Mouse (Mus musculus): ENCODE measurements around the gene Fhit. TPM values are rescaled to one million over a fixed set of nuclear protein-coding genes. Genes with fewer than 3 reads are reported as not detected.

Gene Fhit
- polyA plus RNA-seq, 1 experiment from 2014 or later = 8.0 TPM

DNA sequence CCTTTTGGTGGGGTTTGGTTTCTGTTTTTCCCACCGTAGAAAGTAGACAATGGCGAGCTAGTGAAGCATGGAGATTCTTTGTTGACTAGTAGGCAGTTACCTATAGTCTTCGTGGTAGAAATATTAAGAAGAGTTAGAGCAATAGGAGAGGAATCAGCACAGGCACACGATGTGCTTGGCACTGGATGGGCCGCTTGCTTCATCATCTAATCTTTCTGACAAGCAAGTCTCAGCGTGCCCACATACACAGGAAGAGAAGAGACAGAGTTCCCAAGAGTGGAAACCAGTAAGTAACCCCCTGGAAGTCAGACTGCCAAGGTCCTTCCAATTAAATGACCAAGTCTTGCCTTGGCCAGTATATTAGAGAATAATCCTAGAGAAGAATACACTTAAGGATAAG, 797.6 kb downstream of the Fhit start:
- Histone ChIP-seq H3K27ac (no peak overlapping the region), H3K27me3 (no peaks in the 10 kb centered on the region), H3K4me2 (no peak overlapping the region), H3K9me3 (no peaks in the 10 kb centered on the region), H3K36me3 (no peaks in the 10 kb centered on the region), H3K4me1 (replicated peaks) (no peaks in the 10 kb centered on the region), H3K4me3 (no peak overlapping the region), H3K9ac (no peak overlapping the region)
- no peak for ATAC-seq (ENCODE audit: low FRiP score)
- WGBS = 68% methylated on average over 6 of the region's 6 CpGs

GRCm38 (mm10) chr14:10363306-10363705, 798.5 kb downstream of the Fhit start:
- H3K4me2 ChIP-seq = no peak overlapping the region
- no peak overlapping the region for H3K4me3 ChIP-seq
- WGBS = 68% methylated on average over 1 of the region's 1 CpGs
- no peaks in the 10 kb centered on the region for H3K36me3 ChIP-seq
- no peaks in the 10 kb centered on the region for H3K4me1 ChIP-seq (replicated peaks)
- H3K9me3 ChIP-seq = no peaks in the 10 kb centered on the region
- no peaks in the 10 kb centered on the region for H3K27me3 ChIP-seq
- ATAC-seq (ENCODE audit: low FRiP score) = no peak
- no peak overlapping the region for H3K27ac ChIP-seq
- H3K9ac ChIP-seq = no peak overlapping the region

GRCm38 (mm10) chr14:10345905-10346304, 815.9 kb downstream of the Fhit start:
- Histone ChIP-seq H3K4me3 (no peak overlapping the region), H3K9me3 (no peaks in the 10 kb centered on the region), H3K4me1 (replicated peaks) (no peaks in the 10 kb centered on the region), H3K4me2 (no peak overlapping the region), H3K27me3 (no peaks in the 10 kb centered on the region), H3K27ac (no peak overlapping the region), H3K36me3 (no peaks in the 10 kb centered on the region), H3K9ac (no peak overlapping the region)
- no peak for ATAC-seq (ENCODE audit: low FRiP score)

GRCm38 (mm10) chr14:10344064-10344463, 817.8 kb downstream of the Fhit start:
- no peak overlapping the region for H3K4me2 ChIP-seq
- no peak overlapping the region for H3K27ac ChIP-seq
- H3K9ac ChIP-seq = no peak overlapping the region
- no peaks in the 10 kb centered on the region for H3K9me3 ChIP-seq
- no peaks in the 10 kb centered on the region for H3K4me1 ChIP-seq (replicated peaks)
- ATAC-seq (ENCODE audit: low FRiP score) = no peak
- H3K4me3 ChIP-seq = no peak overlapping the region
- H3K36me3 ChIP-seq = no peaks in the 10 kb centered on the region
- WGBS = 75% methylated on average over 1 of the region's 1 CpGs
- H3K27me3 ChIP-seq = no peaks in the 10 kb centered on the region

GRCm38 (mm10) chr14:10316764-10317163, 845.1 kb downstream of the Fhit start:
- 90% methylated on average over 3 of the region's 3 CpGs for WGBS
- no peaks in the 10 kb centered on the region for H3K27me3 ChIP-seq

DNA sequence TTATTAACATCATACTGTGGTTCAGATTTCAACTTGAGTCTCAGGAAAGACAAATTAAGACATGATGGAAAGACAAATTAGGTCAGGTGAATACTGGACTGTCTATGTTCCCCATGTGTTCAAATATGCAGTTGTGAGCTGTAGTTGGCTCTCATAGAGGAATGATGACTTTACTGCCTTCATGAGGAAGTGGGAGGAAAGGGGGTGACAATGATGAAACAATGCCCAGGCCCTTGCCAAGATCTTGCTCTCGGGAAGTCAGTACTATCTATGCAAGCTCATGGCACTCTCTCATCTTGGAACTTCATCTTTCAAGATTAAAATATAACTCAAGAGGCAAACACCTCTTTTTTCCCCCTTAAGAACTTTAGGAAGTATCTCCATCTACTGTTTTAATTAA, 849.6 kb downstream of the Fhit start:
- H3K9me3 ChIP-seq = no peaks in the 10 kb centered on the region
- no peak overlapping the region for H3K9ac ChIP-seq
- no peaks in the 10 kb centered on the region for H3K4me1 ChIP-seq (replicated peaks)
- ATAC-seq (ENCODE audit: low FRiP score) = no peak
- no peak overlapping the region for H3K27ac ChIP-seq
- H3K36me3 ChIP-seq = no peaks in the 10 kb centered on the region
- H3K4me3 ChIP-seq = no peak overlapping the region
- 74% methylated on average over 1 of the region's 1 CpGs for WGBS
- H3K4me2 ChIP-seq = no peak overlapping the region
- no peaks in the 10 kb centered on the region for H3K27me3 ChIP-seq

More at GRCm38 (mm10) chr14:10316764-10317163, 845.1 kb downstream of the Fhit start:
- no peaks in the 10 kb centered on the region for H3K9me3 ChIP-seq
- no peaks in the 10 kb centered on the region for H3K4me1 ChIP-seq (replicated peaks)
- H3K4me2 ChIP-seq = no peak overlapping the region
- no peak overlapping the region for H3K27ac ChIP-seq
- H3K36me3 ChIP-seq = no peaks in the 10 kb centered on the region
- ATAC-seq (ENCODE audit: low FRiP score) = no peak
- no peak overlapping the region for H3K9ac ChIP-seq
- no peak overlapping the region for H3K4me3 ChIP-seq

GRCm38 (mm10) chr14:10305286-10305685, 856.5 kb downstream of the Fhit start:
- no peak overlapping the region for H3K27ac ChIP-seq
- H3K9me3 ChIP-seq = no peaks in the 10 kb centered on the region
- no peaks in the 10 kb centered on the region for H3K4me1 ChIP-seq (replicated peaks)
- H3K36me3 ChIP-seq = no peaks in the 10 kb centered on the region
- H3K4me3 ChIP-seq = no peak overlapping the region
- ATAC-seq (ENCODE audit: low FRiP score) = no peak
- no peaks in the 10 kb centered on the region for H3K27me3 ChIP-seq
- no peak overlapping the region for H3K9ac ChIP-seq
- H3K4me2 ChIP-seq = no peak overlapping the region

GRCm38 (mm10) chr14:10301497-10301896, 860.3 kb downstream of the Fhit start:
- ATAC-seq (ENCODE audit: low FRiP score) = no peak
- Histone ChIP-seq H3K27ac (no peak overlapping the region), H3K9ac (no peak overlapping the region), H3K36me3 (no peaks in the 10 kb centered on the region), H3K9me3 (no peaks in the 10 kb centered on the region), H3K27me3 (no peaks in the 10 kb centered on the region), H3K4me2 (no peak overlapping the region), H3K4me3 (no peak overlapping the region), H3K4me1 (replicated peaks) (no peaks in the 10 kb centered on the region)
- WGBS = 54% methylated on average over 1 of the region's 1 CpGs

- H3K4me3 ChIP-seq = no peak overlapping the region
- WGBS = 65% methylated on average over 3 of the region's 3 CpGs
- no peak overlapping the region for H3K9ac ChIP-seq
- no peak overlapping the region for H3K4me2 ChIP-seq
- H3K9me3 ChIP-seq = no peaks in the 10 kb centered on the region
- ATAC-seq (ENCODE audit: low FRiP score) = no peak
- H3K4me1 ChIP-seq (replicated peaks) = no peaks in the 10 kb centered on the region
- H3K27me3 ChIP-seq = no peaks in the 10 kb centered on the region
- no peak overlapping the region for H3K27ac ChIP-seq
- no peaks in the 10 kb centered on the region for H3K36me3 ChIP-seq
Observed at GRCm38 (mm10) chr14:10300914-10301313, 860.9 kb downstream of the Fhit start.

GRCm38 (mm10) chr14:10299030-10299429, 862.8 kb downstream of the Fhit start:
- Histone ChIP-seq H3K4me3 (no peak overlapping the region), H3K9ac (no peak overlapping the region), H3K36me3 (no peaks in the 10 kb centered on the region), H3K4me2 (no peak overlapping the region), H3K4me1 (replicated peaks) (no peaks in the 10 kb centered on the region), H3K27ac (no peak overlapping the region), H3K27me3 (no peaks in the 10 kb centered on the region), H3K9me3 (no peaks in the 10 kb centered on the region)
- WGBS = 38% methylated on average over 2 of the region's 2 CpGs
- ATAC-seq (ENCODE audit: low FRiP score) = no peak

DNA sequence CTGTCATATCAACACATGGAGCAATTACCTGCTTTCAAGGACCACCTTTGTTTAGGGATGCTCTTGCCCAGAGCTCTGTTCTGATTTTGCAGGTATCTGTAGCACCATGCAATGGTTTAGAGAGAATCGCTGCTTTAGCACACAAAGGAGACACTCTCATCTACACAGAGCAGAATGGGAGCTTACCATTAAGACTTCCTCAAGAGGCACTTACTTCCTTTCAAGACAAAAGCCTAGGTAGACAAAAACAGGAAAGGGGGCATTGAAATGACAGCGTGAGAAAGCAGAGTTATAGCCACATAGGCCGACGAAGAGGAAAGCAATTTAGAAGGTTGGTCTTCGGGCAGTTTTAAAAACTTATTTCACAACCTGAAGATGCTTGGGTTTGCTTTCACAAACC, 872.8 kb downstream of the Fhit start:
- no peaks in the 10 kb centered on the region for H3K36me3 ChIP-seq
- H3K4me2 ChIP-seq = no peak overlapping the region
- WGBS = 91% methylated on average over 5 of the region's 5 CpGs
- no peak overlapping the region for H3K4me3 ChIP-seq
- H3K27me3 ChIP-seq = no peaks in the 10 kb centered on the region
- H3K27ac ChIP-seq = no peak overlapping the region
- ATAC-seq (ENCODE audit: low FRiP score) = no peak
- no peak overlapping the region for H3K9ac ChIP-seq
- no peaks in the 10 kb centered on the region for H3K9me3 ChIP-seq
- no peaks in the 10 kb centered on the region for H3K4me1 ChIP-seq (replicated peaks)

GRCm38 (mm10) chr14:10286027-10286426, 875.8 kb downstream of the Fhit start:
- H3K27me3 ChIP-seq = no peaks in the 10 kb centered on the region
- ATAC-seq (ENCODE audit: low FRiP score) = no peak
- 79% methylated on average over 6 of the region's 6 CpGs for WGBS
- no peak overlapping the region for H3K4me3 ChIP-seq
- H3K4me1 ChIP-seq (replicated peaks) = no peaks in the 10 kb centered on the region
- no peak overlapping the region for H3K27ac ChIP-seq
- H3K9ac ChIP-seq = no peak overlapping the region
- H3K4me2 ChIP-seq = no peak overlapping the region
- no peaks in the 10 kb centered on the region for H3K9me3 ChIP-seq
- H3K36me3 ChIP-seq = no peaks in the 10 kb centered on the region

GRCm38 (mm10) chr14:10228708-10229107, 933.1 kb downstream of the Fhit start:
- peak; percentile 54; the same call in 1 of the 2 replicates for ATAC-seq (ENCODE audit: low FRiP score)
- no peaks in the 10 kb centered on the region for H3K9me3 ChIP-seq
- no peak overlapping the region for H3K4me3 ChIP-seq
- no peak overlapping the region for H3K9ac ChIP-seq
- H3K4me1 ChIP-seq (replicated peaks) = no peaks in the 10 kb centered on the region
- no peak overlapping the region for H3K4me2 ChIP-seq
- H3K27me3 ChIP-seq = no peaks in the 10 kb centered on the region
- H3K36me3 ChIP-seq = no peaks in the 10 kb centered on the region
- H3K27ac ChIP-seq = no peak overlapping the region
- WGBS = 57% methylated on average over 5 of the region's 5 CpGs

DNA sequence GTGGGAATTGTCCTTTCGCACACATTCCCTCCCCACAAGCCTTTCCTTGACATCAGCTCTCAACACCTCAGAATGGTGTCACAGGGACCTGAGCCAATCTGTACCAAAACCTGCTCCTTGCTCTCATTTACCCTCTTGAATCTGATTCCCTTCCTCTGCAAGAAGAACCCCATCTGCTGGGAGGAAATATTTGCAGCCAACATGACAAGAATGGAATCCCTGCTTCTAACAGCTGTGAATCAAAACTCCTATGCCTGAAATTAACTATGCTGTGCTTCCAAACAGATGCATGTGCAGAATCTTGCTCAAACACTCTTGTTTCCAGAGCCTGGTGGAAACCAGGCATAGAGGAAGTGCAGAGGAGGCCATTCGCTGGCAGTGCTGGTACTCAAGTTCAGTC, 940.0 kb downstream of the Fhit start:
- 91% methylated on average over 2 of the region's 2 CpGs for WGBS
- Histone ChIP-seq H3K4me2 (no peak overlapping the region), H3K36me3 (no peaks in the 10 kb centered on the region)

More for the DNA sequence above, 940.0 kb downstream of the Fhit start:
- H3K9ac ChIP-seq = no peak overlapping the region
- no peak overlapping the region for H3K4me3 ChIP-seq
- H3K9me3 ChIP-seq = no peaks in the 10 kb centered on the region
- no peak for ATAC-seq (ENCODE audit: low FRiP score)
- H3K4me1 ChIP-seq (replicated peaks) = no peaks in the 10 kb centered on the region
- no peak overlapping the region for H3K27ac ChIP-seq
- no peaks in the 10 kb centered on the region for H3K27me3 ChIP-seq
